Mouse (Mus musculus) heart, adult 2 months (tissue): Measurements from ENCODE around the gene Usp39.

Experiments
- CTCF ChIP-seq: fragments of 200-600 bp; IDR thresholded peaks from 2 replicates; pipeline ENCODE4 v1.8.1; 2022; ENCODE audit warnings: antibody characterized with exemption, mild to moderate bottlenecking, moderate library complexity
- EP300 ChIP-seq: fragments of 200-500 bp; IDR thresholded peaks from 2 replicates; pipeline ENCODE4 v1.6.1; 2011; ENCODE audit warnings: low read depth, low read length, control low read depth; ENCODE audit not compliant: insufficient read depth
- POLR2A ChIP-seq: fragments of 200-500 bp; IDR thresholded peaks from 2 replicates; pipeline ENCODE4 v1.6.1; 2011; ENCODE audit warnings: mild to moderate bottlenecking, low read depth, low read length, control low read depth; ENCODE audit not compliant: insufficient read depth

DNA sequence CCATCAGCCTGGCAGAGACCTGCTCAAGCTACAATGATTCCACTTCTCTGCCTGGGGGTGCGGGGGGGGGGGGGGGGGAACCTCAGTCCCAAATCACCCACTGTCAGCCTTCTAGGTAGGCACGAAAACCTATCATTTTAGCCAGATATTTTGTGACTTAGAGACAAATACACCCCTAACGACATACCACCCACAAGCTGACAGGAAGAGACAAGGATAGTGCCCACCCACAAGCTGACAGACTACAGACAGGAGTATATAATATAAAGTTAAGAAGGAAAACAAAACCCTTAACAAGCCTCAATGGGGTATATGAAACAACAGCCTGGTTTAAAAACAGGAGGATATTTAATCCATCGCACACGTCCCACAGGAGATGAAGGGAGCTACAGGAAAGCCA, 26.5 kb downstream of the Usp39 start:
- no peak for TF ChIP-seq POLR2A
- TF ChIP-seq CTCF = no peak
- no peak for TF ChIP-seq EP300
